Mouse (Mus musculus): ENCODE measurements around the gene Opcml.

DNA sequence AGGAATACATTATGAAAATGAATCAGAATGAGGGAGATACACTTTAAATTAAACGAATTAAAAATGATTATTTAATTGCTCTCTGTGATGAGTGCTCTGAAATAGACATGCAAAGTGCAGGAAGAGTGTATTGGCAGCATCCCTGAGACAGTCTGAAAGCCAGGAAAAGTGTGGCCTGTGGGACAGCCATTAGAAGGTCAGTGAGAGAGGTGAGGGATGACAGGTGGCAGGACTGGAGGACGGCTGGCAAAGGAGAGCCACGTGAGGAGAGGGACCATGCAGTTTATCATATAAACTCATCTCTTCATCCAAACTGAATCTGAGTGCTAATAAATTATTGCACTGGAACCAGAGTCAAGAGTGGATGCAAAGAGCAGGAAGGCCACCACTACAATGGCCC, 796.7 kb downstream of the Opcml start:
- TF ChIP-seq CTCF (IDR thresholded peaks at IDR 0.05; ENCODE audit: low read depth) (no peak), EP300 (IDR thresholded peaks at IDR 0.05; ENCODE audit: low read depth) (no peak)
